Mouse (Mus musculus) MEL (cell line): ENCODE data around the gene Dpm2.

Source experiments
- CHD1 ChIP-seq: IDR thresholded peaks from 2 replicates; pipeline ENCODE4 v1.6.1; 2012; ENCODE audit warnings: low read depth, mild to moderate bottlenecking, inconsistent platforms, low read length, improper control_type of control experiment
- CTCF ChIP-seq, 3 experiments: IDR thresholded peaks in 2 of 3; conservative IDR thresholded peaks in 1 of 3; 2 replicates each; pipeline ENCODE4 v1.5.1; 2011 to 2012; ENCODE audit warnings: low read length in 3 of 3, low read depth in 2 of 3, mild to moderate bottlenecking in 2 of 3, improper control_type of control experiment in 1 of 3, inconsistent platforms in 1 of 3, mixed read lengths in 1 of 3, moderate library complexity in 1 of 3; ENCODE audit not compliant: control insufficient read depth in 1 of 3, insufficient read depth in 1 of 3, poor library complexity in 1 of 3, severe bottlenecking in 1 of 3
- ETS1 ChIP-seq: IDR thresholded peaks from 2 replicates; pipeline ENCODE4 v1.6.1; 2012; ENCODE audit warnings: low read depth, mild to moderate bottlenecking, inconsistent platforms, low read length, improper control_type of control experiment, moderate library complexity
- GATA1 ChIP-seq: IDR thresholded peaks from 2 replicates; pipeline ENCODE4 v1.6.1; 2011; ENCODE audit warnings: low read depth, low read length, improper control_type of control experiment
- KAT2A ChIP-seq: conservative IDR thresholded peaks from 2 replicates; pipeline ENCODE4 v1.6.1; 2012; ENCODE audit warnings: low read depth, low read length, improper control_type of control experiment, inconsistent platforms
- NELFE ChIP-seq: IDR thresholded peaks from 2 replicates; pipeline ENCODE4 v1.6.1; 2011; ENCODE audit warnings: low read depth, low read length, improper control_type of control experiment
- POLR2A ChIP-seq, 2 experiments: IDR thresholded peaks; 2 replicates each; pipeline ENCODE4 v1.6.1; 2011 to 2012; ENCODE audit warnings: low read length in 2 of 2, mild to moderate bottlenecking in 2 of 2, control low read depth in 1 of 2, improper control_type of control experiment in 1 of 2, low read depth in 1 of 2, moderate library complexity in 1 of 2; ENCODE audit not compliant: control insufficient read depth in 1 of 2, insufficient read depth in 1 of 2, poor library complexity in 1 of 2
- RCOR1 ChIP-seq: IDR thresholded peaks from 2 replicates; pipeline ENCODE4 v1.6.1; 2012; ENCODE audit warnings: low read depth, mild to moderate bottlenecking, inconsistent platforms, low read length, improper control_type of control experiment
- SIN3A ChIP-seq: IDR thresholded peaks from 2 replicates; pipeline ENCODE4 v1.6.1; 2012; ENCODE audit warnings: low read length, improper control_type of control experiment, inconsistent platforms

GRCm38 (mm10) chr2:32538461-32538860, 32.2 kb upstream of the Dpm2 start:
- TF ChIP-seq RCOR1 = no peak
- no peak for TF ChIP-seq SIN3A
- no peak for TF ChIP-seq NELFE
- no peak for TF ChIP-seq POLR2A (IDR thresholded peaks at IDR 0.05; ENCODE audit: control insufficient read depth in 1 of 2, insufficient read depth in 1 of 2, low read depth in 1 of 2, low read length in 2 of 2, poor library complexity in 1 of 2)
- no peak for TF ChIP-seq GATA1
- no peak for TF ChIP-seq ETS1
- TF ChIP-seq CHD1 = no peak
- no peak for TF ChIP-seq CTCF (IDR thresholded peaks at IDR 0.05 in 2 of 3, conservative IDR thresholded peaks at IDR 0.05 in 1 of 3; ENCODE audit: control insufficient read depth in 1 of 3, insufficient read depth in 1 of 3, low read depth in 2 of 3, low read length in 3 of 3, poor library complexity in 1 of 3, severe bottlenecking in 1 of 3)
- no peak for TF ChIP-seq KAT2A
